Mouse (Mus musculus): ENCODE data around the gene Mdh1b. TPM values are rescaled to one million over a fixed set of nuclear protein-coding genes. Genes with fewer than 3 reads are reported as not detected.

Mdh1b gene
- polyA plus RNA-seq (2017; shearing (Covaris generic)): not detected

GRCm38 (mm10) chr1:63730240-63730771, at the start of gene Mdh1b, which contains the start of gene Fastkd2:
Gene Mdh1b (minus strand): TSS chr1:63730318.
Gene Fastkd2 (plus strand): TSS chr1:63730614.

GRCm38 (mm10) chr1:63769167-63769566, 39.0 kb upstream of the Mdh1b start, which contains the start of gene 4933402D24Rik:
Gene 4933402D24Rik (minus strand): TSS chr1:63769267.

GRCm38 (mm10) chr1:63686827-63687226, 43.3 kb downstream of the Mdh1b start, which contains the start of gene Dytn:
Gene Dytn (minus strand): TSS chr1:63686927.

Other genes starting within 250 kb of the Mdh1b start
- not detected for gene Gm39653, start 114.3 kb downstream of the Mdh1b start, polyA plus RNA-seq (2017; shearing (Covaris generic))
- gene Dytn, start 43.4 kb downstream of the Mdh1b start, polyA plus RNA-seq (2017; shearing (Covaris generic)): not detected
- 59.8 TPM for gene Fastkd2, start 296 bp upstream of the Mdh1b start, polyA plus RNA-seq (2017; shearing (Covaris generic))
- gene 4933402D24Rik, start 38.9 kb upstream of the Mdh1b start, polyA plus RNA-seq (2017; shearing (Covaris generic)): not detected

All from inflammation-experienced regulatory T-cells, adult 16 weeks (primary cell).